Mouse (Mus musculus) monocyte, adult 2 months (primary cell): ENCODE measurements around the gene Arhgap27.
"Not testable (repeated sequence)": the region's sequence is repeated elsewhere in the genome, so short reads cannot be mapped to it uniquely, and the experiment has no call there.

Source experiments
- DNase-seq, 2 experiments: peaks; one replicate each; pipeline ENCODE4 v3.0.0; 2022; ENCODE audit warnings: low spot score in 2 of 2, low read depth in 1 of 2

Arhgap27 gene

DNA sequence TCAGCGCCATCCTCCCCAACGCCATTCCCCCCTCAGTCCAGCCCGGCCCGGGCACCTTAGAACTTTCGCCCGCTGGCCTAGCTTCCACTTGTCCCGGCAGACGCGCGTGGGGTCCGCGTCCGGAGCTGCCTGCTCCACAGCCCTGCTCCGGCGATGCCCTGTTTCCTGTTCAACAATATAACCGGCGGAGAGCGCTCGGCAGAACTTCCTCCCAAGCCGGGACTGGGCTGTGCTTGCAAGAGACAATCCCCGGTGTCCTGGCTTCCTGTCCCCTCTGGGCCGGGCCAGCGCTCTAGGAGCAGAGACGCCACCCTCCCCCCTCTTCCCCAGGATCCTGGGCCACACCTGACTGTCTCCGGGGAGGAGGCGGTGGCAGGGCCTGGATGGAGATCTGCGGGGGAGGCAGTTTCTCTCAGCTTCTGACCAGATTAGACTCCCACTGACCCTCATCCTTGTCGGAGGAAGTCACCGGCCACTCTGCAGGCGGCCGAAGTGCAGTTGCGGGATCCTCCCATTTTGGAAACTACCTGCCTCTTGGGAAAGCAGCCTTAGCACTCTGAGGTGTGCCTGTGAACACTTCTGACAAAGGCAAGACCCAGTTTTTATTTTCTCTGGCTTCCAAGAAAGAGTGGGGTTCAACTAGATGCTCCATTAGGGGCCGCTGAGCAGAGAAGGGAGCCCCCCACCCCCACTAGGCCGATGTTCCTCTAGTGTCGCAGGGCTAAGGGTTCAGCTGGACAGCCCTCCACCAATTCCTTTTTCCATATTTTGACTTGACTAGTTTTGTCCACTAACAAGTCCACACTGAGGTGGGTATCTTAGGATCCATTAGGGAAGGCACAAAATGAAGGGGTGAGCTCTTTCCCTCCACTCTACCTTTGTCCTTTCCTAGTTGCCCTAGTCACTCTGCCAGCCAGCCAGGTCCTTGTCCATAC, at the start of gene Arhgap27:
Gene Arhgap27 (minus strand): TSS at position 479 of the 935 bp plus-strand sequence.
- DNase-seq: peak in 1 of 2 experiments; percentile 56

DNA sequence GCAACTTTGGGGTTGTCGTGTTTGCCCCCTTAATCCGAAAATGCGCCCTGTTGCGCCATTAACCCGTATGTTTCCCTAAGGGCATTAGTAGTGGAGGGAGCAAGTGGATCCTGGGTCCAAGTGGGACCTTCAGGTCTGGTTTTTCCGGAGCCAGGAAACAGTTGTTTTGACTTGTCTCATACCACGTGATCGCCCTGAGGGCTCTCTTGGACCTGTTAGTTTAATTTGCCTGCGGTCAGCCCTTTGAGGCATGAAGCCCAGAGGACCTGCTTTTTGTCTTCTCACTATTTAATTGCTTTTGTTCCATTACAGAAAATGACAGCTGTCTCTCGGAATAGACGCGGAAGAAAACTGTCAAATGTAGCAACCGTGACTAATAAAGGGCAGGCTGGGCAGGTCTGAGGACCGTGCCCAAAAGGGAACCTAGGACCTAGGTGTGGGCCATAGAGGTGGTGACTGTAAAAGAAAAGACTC, 49.5 kb upstream of the Arhgap27 start:
- DNase-seq: no peak

DNA sequence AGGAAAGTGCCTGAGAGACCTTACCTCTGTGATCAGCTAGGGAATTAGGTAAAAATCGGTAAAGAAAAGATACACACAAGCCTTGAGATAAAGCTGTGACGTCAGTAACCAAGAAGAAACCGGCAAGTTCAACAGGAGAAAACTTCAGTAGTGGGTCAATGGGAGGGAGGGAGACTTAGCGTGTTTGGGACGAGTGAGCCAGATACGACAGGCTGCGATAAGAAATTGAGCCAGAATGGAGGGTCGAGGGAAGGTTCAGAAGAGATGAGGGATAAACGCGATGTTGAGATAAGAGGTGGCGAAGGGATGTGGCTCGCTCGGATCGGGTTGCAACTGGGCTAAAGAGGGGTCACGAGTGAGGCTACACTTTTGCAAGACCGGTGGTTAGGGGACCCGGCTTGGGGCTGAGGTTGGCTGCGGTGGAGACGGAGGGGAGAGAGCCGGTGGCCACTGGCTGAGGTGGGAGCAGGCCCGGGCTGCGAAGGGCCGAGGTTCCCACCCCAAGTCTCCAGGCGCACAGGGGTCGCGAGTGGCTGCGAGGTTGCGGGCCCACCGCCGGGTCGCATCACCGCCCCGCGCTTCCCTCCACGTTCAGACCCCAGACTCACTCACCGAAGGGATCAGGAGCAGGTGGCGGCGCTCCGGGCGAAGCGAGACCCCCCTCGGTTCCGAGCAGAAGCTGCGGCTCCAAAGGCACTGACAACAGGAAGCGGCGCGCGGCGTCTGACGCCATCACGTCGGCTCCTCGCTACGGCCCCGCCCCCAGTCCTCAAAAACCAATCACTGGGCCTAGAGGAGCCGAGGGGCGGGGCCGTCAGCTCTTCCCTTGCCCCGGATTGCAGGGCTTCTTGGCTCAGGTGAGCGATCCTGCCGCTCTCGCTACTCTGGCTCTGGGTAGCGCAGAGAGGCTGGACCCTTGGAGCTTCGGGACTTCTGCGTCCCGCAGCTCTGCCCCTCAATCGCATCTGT, 48.8 kb upstream of the Arhgap27 start, which contains the start of gene Plekhm1:
Gene Plekhm1 (minus strand): TSS at position 707 of the 969 bp plus-strand sequence.
- DNase-seq: peak; percentile 79 to 91

DNA sequence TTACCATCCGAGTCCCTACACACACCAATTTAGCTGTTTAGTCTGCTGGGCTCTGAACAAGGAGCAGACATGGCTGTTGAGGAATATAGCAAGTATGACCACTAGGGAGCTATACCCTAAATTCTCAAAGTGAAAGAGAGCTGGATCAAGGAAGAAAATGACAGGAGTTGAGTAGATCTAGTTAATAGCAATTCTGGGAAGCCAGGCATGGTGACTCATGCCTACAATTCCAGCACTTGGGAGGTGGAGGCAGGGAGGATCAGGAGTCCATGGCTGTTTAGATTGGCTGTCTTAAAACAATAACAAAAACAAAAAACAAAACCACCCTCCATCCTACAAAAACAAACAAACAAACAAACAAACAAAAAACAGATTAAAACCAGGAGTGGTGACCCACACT, 47.8 kb upstream of the Arhgap27 start:
- DNase-seq: no peak

DNA sequence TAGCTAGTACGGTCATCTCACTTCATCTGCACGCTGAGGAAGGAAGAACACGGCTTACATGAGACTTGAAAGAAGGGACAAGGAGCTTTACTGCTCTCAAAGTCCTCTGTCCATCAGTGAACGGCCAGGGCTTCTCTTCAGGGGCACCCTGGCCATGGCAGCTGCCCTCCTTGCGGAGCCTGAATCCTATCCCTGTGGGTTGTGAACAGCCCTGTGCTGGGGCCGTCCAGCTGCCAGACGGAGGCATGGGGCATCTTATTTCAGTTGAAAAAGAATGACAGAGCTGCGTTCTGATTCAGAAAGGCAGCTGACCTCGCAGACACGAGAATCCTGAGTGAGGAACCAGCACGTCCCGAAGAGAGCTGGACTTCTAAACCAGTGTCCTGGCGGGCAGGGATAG, 45.4 kb upstream of the Arhgap27 start:
- DNase-seq: no peak

DNA sequence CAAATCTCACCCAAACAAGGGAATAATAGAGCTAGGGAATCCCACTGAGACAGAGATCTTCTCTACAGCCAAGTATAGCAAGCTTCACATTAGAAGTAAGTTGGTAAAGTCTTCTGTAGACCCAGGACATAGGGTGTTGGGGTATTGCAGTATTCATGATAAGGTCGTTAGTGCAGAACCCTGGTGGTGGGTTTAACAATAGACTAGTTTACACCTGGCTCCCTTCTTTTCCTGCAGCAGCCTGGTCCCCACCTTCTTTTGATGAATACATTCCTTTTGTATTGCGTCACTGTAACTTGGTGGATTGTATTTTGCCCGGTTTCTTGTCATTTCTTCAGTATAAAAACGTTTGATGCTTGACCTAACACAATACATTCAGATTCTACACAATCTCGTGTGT, 43.6 kb upstream of the Arhgap27 start:
- not testable (repeated sequence) for DNase-seq

DNA sequence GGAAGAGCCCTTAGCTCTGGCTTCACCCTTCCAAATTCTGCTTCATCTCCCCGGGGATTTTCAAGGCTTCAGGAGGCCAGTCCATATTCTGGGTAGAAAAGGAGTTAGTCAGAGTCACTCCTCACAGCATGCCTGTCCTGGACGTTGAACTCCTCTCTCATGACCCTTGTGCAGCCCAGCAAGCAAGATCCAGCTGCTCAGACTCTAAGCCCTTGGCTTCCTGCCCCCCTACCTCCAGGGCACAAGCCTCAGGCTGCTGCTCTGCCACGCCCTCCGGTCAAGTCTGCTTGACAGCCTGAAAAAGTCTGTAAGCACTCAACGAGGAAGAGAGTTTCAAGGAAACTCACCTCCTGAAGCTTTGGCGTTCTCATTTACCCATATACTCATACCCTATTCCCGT, 43.1 kb upstream of the Arhgap27 start:
- no peak for DNase-seq

DNA sequence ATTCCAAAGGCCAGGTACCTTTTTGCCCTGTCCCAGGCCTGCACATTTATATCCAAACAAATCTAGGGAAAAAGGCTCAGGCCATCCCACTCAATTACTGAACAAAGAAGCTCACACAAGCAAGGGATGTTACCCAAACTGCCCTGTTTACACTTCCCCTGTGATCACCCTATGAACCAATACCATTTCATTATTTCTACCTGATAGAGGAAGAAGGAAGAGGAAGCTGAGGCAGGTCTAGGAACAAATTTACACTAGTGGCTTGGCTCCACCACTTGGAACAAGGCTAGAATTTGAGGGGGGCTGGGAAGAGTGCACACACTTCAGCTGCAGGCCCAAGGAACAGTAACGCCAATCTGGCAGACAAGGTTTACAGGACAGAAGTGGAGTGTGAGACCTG, 42.3 kb upstream of the Arhgap27 start:
- DNase-seq: no peak

DNA sequence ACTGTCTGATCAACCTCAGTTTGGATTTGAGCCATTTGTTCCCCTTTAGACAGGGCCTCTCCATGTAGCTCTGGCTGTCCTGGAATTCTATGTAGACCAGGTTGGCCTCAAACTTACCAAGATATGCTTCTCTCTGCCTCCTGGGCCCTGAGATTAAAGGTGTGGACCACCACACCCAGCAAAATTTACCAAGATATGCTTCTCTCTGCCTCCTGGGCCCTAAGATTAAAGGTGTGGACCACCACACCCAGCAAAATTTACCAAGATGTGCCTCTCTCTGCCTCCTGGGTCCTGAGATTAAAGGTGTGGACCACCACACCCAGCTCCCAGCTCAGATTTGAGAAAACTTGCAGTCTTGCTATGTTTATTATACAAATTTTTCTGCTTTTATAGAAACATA, 41.1 kb upstream of the Arhgap27 start:
- DNase-seq: no peak

DNA sequence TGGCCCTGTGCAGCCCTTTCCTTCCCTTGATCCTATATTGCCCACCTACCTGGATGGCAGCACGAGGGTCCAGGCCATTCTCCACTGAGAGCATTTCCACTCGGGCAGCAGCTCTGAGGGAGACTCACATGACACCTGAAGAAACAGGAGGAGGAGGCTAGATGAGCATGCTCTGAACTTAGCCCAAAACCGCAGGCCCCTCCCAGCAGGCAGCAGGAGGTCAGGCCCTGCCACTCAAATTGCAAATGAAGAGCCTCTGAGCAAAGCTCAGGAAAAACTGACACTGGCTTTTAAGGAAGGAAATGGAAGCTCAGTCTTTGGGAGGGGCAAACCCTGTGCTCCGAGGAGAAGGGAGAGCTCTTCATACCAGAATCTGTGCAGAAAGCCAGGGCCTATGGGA, 40.3 kb upstream of the Arhgap27 start:
- DNase-seq: no peak

DNA sequence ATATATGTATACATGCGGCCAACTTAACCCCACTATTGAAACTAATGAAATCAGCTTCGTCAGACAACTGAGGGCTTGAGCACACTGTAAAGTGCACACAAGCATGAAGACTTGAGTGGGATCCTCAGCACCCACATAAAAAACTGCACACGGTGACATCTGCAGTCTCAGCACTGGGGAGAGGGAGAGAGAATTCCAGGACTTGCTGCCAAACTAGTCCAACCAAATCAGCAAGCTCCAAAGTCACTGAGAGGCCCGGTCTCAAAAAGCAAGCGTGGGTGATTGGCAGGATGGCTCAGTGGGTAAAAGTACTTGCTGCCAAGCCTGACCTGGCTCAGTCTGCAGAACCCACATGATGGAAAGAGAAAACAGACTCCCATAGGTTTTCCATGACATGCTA, 39.2 kb upstream of the Arhgap27 start:
- DNase-seq: no peak

DNA sequence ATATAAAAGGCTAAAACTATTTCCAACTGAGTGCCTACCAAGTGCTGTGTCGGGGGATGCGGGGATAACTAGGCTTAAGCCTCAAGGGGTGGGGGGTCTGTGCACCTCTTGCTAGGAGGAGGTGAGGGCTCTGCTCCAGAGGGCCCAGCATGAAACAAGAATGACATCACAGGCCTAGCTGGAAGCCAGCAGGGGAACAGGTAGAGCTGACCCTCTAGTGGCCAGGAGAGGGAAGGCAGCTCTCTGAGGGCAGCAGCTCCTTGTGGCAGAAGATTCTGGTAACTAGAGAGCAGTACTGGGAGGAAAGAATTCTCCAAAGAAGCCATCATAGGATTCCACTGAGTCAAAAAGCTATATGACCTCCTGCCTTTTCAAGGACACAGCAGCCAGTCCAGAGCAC, 38.7 kb upstream of the Arhgap27 start:
- no peak for DNase-seq

DNA sequence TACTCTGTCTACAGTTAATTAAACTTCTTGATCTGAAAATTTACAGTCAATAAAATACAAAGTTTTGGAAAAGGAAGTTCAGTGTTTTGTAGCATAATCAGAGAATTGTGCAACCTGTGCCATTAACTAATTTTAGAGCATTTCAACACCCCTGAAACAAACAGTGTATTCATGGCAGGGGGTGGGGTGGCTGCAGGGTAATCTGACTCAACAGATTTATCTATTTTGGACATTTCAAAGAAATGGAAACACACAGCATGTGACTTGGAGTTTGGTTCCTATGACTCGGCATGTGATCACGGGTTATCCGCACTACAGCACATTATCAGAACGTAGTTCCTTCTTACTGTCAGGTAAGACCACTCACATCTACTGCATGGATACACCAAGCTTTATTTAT, 36.5 kb upstream of the Arhgap27 start:
- DNase-seq: peak; percentile 58

DNA sequence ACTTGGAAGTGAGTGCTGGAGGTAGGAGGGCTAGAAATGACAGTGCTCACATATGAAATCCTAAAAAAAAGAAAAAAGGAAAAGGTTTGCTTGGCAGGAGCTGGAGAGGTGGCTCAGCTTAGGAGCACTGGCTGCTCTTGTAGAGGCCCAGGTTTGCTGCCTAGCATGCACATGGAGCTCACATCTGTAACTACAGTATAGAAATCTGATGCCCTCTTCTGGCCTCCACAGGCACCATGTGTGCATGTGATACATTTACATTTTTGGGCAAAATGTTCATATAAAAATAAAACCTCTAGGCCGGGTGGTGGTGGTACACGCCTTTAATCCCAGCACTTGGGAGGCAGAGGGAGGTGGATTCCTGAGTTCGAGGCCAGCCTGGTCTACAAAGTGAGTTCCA, 35.6 kb upstream of the Arhgap27 start:
- no peak for DNase-seq

DNA sequence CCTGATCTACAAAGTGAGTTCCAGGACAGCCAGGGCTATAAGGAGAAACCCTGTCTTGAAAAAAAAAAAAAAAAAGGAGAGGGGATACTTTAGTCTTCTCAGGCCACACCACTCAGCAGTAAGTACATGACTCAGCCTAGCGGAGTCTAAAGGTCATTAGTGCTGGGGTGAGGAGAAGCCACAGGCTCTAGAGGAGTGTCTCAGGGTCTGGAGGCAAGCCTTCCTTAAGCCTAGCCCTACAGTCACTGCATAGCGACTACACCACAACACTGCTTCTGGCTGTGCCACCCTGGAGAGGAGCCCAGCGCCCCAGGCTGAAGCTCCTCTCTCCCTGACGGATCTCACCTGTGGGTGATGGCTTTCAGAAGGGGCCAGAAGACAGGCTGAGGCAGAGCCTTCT, 33.2 kb upstream of the Arhgap27 start:
- DNase-seq: no peak

DNA sequence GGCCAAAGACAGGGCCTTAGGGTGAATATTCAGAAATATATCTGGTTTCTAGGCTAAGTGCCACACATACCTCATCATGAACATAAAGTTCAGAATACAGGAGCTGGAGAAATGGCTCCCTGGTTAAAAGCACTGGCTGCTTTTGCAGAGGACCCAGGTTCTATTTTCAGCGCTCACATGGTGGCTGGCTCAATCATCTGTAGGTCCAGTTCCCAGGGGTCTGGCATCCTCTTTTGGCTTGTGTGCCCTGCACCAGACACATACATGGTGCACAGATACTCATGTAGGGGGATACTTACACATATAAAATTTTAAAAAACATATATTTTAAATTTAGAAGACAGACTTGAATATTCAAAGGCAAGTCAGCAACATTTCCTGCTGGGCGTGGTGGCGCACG, 32.7 kb upstream of the Arhgap27 start:
- DNase-seq: no peak

DNA sequence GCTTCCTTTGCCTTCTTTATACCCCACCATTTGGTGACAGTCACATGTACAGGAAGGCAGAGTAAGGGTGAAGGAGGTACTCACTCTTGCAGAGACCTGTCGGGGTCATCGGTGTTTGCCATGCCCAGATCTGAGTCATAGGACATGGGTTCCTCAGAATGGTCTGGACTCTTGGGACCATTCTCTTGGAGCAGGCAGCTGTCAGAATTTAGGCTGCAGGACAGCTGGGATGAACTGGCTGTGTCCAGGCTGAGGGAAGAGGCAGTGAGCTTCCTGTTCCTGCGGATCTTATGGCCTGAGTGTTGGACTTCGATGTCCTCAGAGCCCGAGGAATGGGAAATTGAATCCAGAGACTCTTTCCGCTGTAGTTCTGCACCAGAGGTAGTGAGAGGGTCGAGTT, 31.1 kb upstream of the Arhgap27 start:
- no peak for DNase-seq

DNA sequence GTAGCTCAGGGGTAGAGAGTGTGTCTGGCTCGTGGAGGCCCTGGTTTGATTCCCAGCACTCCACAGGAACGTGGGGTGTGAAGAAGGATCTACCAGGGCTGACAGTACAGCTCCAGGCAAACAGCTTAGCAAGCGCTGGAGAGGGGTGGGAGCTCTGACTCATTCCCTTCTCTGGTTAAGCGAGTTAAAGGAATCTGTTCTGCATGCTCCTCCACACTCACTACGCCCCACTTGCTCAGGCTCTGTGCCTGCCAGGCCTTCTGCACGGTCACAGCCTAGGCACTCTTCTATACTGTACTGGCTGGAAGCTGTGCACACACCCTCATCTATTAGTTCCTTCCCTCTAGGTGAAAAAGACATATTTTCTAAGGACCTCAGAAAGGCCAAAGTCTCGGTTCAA, 30.5 kb upstream of the Arhgap27 start:
- DNase-seq: no peak

DNA sequence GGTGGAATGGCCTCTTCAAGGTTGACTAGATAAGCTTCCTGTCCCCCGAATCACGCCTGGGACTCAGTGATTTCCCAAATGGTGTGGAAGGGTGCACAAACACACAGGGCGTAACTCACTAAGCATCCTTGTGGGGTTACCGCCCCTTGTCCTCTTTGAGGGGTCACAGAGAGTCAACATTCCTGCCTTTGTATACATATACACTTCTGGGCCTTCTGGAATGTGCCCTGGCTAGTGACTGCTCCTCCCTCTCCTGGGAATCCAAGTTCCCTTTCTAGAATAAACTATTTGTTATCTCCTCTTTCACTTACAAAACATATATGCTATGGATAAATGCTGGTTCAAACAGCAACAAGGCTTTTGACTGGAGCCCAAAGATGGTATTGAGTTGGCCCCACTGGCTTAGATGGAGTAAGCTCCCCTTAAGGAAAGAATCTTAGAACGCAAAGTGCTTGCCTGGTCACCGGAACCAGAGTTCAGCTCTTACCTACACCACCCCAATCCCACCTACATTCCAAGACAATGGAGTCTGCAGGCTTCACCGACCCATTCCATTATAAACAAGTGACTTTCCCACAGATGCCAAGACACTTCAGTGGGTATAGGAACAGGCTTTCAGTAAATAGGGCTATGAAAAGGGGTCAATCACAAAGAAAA, 24.5 kb upstream of the Arhgap27 start:
- no peak for DNase-seq

DNA sequence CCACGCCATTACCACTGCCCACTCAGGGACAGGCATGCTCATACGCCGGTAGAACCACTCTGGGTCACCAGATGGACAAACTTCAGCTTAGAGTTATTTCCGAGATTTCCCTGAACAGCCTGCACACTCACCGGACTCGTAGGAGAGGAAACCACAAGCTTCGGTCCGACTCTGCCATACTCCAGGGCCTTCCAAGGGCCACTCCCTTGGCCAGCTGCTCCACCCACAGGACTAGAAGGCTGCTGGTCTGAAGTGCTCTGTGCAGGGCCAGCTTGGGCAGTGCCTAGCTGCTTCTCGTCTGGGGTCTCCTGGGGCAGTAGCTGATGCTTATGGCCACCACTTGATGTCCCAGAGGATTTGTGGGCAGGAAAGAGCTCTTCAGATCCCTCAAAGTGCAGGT, 23.3 kb upstream of the Arhgap27 start:
- DNase-seq: no peak

DNA sequence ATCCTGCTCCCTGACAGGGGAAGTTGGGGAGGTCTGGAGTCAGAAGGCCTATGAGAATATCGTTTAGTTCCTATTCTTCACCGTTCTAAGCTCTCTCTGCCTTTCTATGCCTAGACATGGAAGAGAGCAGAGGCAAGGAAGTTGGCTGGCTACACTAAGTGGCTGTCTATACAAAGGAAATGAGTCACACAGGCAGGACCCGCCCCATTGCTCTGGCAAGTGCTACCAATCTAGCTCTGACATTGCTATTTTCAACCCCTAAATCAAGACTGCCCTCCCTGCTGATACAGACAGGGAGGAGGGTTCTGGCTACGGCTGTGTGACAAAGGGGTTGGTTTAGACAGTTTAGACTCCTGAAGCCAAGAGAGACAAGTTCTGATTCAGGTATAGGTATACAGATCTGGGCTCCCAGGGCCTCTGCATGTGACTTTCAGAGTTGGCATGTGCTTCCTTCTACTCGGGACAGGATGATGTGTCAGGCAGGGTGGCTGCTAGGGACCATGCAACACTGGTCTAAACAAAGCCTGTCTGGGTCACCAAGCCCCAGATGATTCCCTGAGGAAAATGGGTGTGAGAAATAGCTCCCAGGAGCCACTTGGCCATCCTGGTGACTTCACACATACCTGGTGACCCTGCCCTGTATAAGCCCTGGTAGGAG, 18.6 kb upstream of the Arhgap27 start:
- DNase-seq: peak; percentile 59 to 60
